Mouse (Mus musculus) lung, embryonic 14.5 days (tissue): ENCODE data around the gene Arhgef7. TPM values are rescaled to one million over a fixed set of nuclear protein-coding genes. Genes with fewer than 3 reads are reported as not detected.

ENCODE experiments used
- ATAC-seq: fragments of 200-750 bp; cut with Nextera tagmentation; 2 replicates; pipeline ENCODE4 v1.8.0; 2017; ENCODE audit warnings: mild to moderate bottlenecking, moderate TSS enrichment, moderate library complexity; ENCODE audit not compliant: insufficient read depth
- DNase-seq: peaks from one replicate; pipeline ENCODE4 v3.0.0-alpha.2; 2015
- H3K27ac ChIP-seq: fragments of 300-500 bp; sonication (generic); 2 replicates; pipeline ENCODE4 v1.5.1; 2014; ENCODE audit warnings: low read depth, mild to moderate bottlenecking, moderate library complexity
- H3K27me3 ChIP-seq: fragments of 300-500 bp; sonication (generic); 2 replicates; pipeline ENCODE4 v1.6.1; 2014; ENCODE audit warnings: low read length, control low read depth; ENCODE audit not compliant: insufficient read depth
- H3K36me3 ChIP-seq: fragments of 300-500 bp; sonication (generic); 2 replicates; pipeline ENCODE4 v1.6.1; 2014; ENCODE audit warnings: control low read depth; ENCODE audit not compliant: insufficient read depth
- H3K4me1 ChIP-seq: fragments of 300-500 bp; sonication (generic); 2 replicates; pipeline ENCODE4 v1.6.1; 2014; ENCODE audit warnings: antibody characterized with exemption, control low read depth; ENCODE audit not compliant: insufficient read depth
- H3K4me2 ChIP-seq: fragments of 300-500 bp; sonication (generic); 2 replicates; pipeline ENCODE4 v1.6.1; 2014; ENCODE audit warnings: mild to moderate bottlenecking
- H3K4me3 ChIP-seq: fragments of 300-500 bp; sonication (generic); 2 replicates; pipeline ENCODE4 v1.5.1; 2014; ENCODE audit warnings: low read depth, low read length
- H3K9ac ChIP-seq: fragments of 300-500 bp; sonication (generic); 2 replicates; pipeline ENCODE4 v1.6.1; 2014
- H3K9me3 ChIP-seq: fragments of 300-500 bp; sonication (generic); 2 replicates; pipeline ENCODE4 v1.6.1; 2016; ENCODE audit warnings: low read depth, low read length, control low read depth
- CTCF ChIP-seq: IDR thresholded peaks from 2 replicates; pipeline ENCODE4 v1.5.1; 2016; ENCODE audit warnings: antibody characterized with exemption, low read depth
- WGBS: fragments of 180-500 bp; shearing (Covaris S2); extraction: QIAGEN DNeasy Blood & Tissue Kit; methylation state at CpG from one replicate; pipeline ENCODE4 v1.1.7; 2014; 5-methylcytosine and 5-hydroxymethylcytosine counted together
- polyA plus RNA-seq: library from polyadenylated mRNA; unstranded; fragments of >200 nt; fragmentation: Nextera tagmentation; extraction: Ambion mirVana; gene quantifications from 2 replicates; pipeline ENCODE4 v1.2.1, GENCODE M21; 2014

Gene Arhgef7
- polyA plus RNA-seq, result 39.0 and 41.6 TPM in 2 replicates

DNA sequence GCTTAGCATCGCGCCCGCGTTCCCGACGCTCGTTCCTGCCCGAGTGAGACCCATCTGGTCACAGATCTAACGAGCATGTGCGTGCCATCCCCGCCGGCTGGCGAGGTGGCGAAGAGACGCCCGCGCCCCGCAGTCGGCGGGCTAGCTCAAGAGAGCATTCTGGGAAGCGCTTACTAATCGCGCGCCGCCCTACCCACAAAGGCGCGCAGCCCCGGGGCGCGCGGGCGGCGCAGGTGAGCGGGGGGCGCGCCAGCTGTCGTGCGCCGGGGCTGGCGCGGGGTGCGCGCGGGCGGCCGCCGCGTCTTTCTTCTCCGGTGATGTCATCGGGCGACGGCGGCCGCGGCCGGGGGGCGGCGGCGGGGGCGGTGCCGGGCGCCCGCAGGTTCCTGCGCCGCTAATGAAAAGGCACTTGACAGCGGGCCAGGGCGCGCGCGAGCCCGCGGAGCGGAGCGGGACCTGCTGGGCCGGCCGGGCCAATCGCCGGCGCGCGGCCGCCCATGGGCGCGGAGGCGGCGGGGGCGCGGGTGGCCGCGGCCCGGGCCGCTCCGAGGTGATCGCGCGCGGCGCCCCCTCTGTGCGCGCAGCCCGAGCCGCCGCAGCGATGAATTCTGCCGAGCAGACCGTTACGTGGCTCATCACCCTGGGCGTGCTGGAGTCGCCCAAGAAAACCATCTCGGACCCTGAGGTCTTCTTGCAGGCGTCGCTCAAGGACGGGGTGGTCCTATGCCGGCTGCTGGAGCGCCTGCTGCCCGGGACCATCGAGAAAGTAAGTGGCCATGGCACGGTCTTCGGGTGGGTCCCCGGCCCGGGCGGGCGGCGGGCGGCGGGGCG is at the start of gene Arhgef7:
Arhgef7 (plus strand) TSS at position 71 of the 831 bp plus-strand sequence.
- TF ChIP-seq CTCF, result no peak
- Histone ChIP-seq H3K4me2 (peak within 1 kb of the TSS; percentile 93), H3K36me3 (no peaks in the 10 kb centered on the region), H3K9ac (peak within 1 kb of the TSS; percentile 54), H3K27me3 (peaks cover 58% of the 10 kb centered on the region), H3K9me3 (no peaks in the 10 kb centered on the region), H3K4me3 (peak within 1 kb of the TSS; percentile 54), H3K27ac (peak within 1 kb of the TSS; percentile 63; the same call in 1 of the 2 replicates), H3K4me1 (no peaks in the 10 kb centered on the region)
- under 1% methylated on average over 116 of the region's 127 CpGs for WGBS
- ATAC-seq (peak; percentile 67), DNase-seq (peak; percentile 63)

DNA sequence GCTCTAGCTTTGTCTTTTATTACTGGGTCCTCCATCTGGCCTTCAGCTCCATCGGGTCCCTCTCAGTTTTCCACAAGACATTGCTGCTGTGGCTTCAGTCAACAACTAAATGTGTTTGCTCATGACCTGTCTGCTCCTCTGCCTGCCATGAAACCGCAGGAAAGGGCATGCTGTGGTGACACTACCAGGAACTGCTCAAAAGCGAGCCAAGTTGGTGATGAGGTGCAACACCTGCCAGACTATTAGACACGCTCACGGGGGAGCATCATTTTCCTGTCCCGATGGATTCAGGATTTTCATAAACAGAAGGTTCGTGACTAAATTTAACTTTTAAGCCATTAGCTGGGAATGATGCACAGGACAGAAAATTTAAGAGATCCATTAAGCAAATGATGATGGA is 43.0 kb upstream of the Arhgef7 start:
- 69% methylated on average over 7 of the region's 7 CpGs for WGBS
- no peak for ATAC-seq
- H3K36me3 ChIP-seq, result no peaks in the 10 kb centered on the region
- no peak for TF ChIP-seq CTCF
- no peak overlapping the region for H3K4me3 ChIP-seq
- H3K9me3 ChIP-seq, result no peaks in the 10 kb centered on the region
- H3K27me3 ChIP-seq, result no peaks in the 10 kb centered on the region
- no peak for DNase-seq
- no peak overlapping the region for H3K9ac ChIP-seq
- no peak overlapping the region for H3K27ac ChIP-seq
- no peaks in the 10 kb centered on the region for H3K4me1 ChIP-seq
- no peak overlapping the region for H3K4me2 ChIP-seq

GRCm38 (mm10) chr8:11687251-11687650 is 40.3 kb upstream of the Arhgef7 start:
- no peak overlapping the region for H3K4me2 ChIP-seq
- DNase-seq, result no peak
- 86% methylated on average over 5 of the region's 5 CpGs for WGBS

DNA sequence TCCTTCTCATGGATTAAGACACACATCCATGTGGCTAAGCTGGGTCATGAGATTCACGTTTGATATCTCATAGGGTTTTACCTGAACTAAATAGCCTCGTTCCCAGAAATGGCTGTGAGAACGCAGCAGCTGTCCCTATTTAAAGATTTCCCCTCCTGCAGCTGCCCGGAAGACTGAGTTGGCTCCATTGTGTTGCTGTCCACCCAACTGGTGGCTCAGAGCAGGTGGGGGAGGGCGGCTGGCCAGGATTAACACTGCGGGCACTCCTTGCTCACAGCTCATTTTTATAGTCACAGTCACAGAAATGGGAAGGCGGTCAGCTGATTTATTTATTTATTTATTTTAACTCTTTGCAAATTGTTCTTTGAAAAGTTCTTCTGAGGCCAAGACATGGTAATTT is 37.6 kb upstream of the Arhgef7 start:
- Histone ChIP-seq H3K4me2 (no peak overlapping the region), H3K4me3 (no peak overlapping the region), H3K36me3 (no peaks in the 10 kb centered on the region), H3K9ac (no peak overlapping the region), H3K9me3 (no peaks in the 10 kb centered on the region), H3K4me1 (no peaks in the 10 kb centered on the region), H3K27ac (no peak overlapping the region), H3K27me3 (no peaks in the 10 kb centered on the region)
- TF ChIP-seq CTCF, result no peak
- ATAC-seq, result no peak
- WGBS, result 56% methylated on average over 7 of the region's 7 CpGs
- no peak for DNase-seq

More at GRCm38 (mm10) chr8:11687251-11687650, 40.3 kb upstream of the Arhgef7 start:
- Histone ChIP-seq H3K27ac (no peak overlapping the region), H3K9ac (no peak overlapping the region), H3K36me3 (no peaks in the 10 kb centered on the region), H3K9me3 (no peaks in the 10 kb centered on the region), H3K4me3 (no peak overlapping the region), H3K4me1 (no peaks in the 10 kb centered on the region), H3K27me3 (no peaks in the 10 kb centered on the region)
- ATAC-seq, result no peak
- no peak for TF ChIP-seq CTCF

DNA sequence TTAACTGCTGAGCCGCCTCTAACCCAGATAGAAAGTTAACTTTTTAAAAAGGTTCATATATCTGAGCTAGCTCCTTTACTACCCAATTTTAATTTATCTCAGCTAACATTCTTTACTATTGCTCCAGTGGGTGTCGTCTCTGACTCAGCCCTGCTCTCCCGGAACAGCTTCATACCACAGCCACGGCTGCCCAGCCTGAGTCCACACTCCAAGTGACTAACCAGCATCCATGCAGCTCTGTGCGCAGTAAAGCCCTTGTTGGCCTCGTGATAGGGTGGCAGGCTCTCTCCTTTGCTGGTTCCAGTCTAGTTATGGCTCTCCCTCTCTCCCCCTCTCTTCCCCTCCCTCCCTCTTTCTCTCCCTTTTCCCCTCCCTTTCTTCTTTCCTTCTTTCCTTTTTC is 36.2 kb upstream of the Arhgef7 start:
- ATAC-seq, result no peak

GRCm38 (mm10) chr8:11691761-11692160 is 35.8 kb upstream of the Arhgef7 start:
- Histone ChIP-seq H3K4me1 (no peaks in the 10 kb centered on the region), H3K9ac (no peak overlapping the region), H3K27ac (no peak overlapping the region), H3K9me3 (no peaks in the 10 kb centered on the region), H3K4me2 (no peak overlapping the region), H3K27me3 (no peaks in the 10 kb centered on the region), H3K4me3 (no peak overlapping the region), H3K36me3 (no peaks in the 10 kb centered on the region)
- ATAC-seq (no peak), DNase-seq (no peak)
- TF ChIP-seq CTCF, result no peak
- WGBS, result 86% methylated on average over 6 of the region's 6 CpGs

More for the DNA sequence above, 36.2 kb upstream of the Arhgef7 start:
- no peaks in the 10 kb centered on the region for H3K36me3 ChIP-seq
- no peaks in the 10 kb centered on the region for H3K4me1 ChIP-seq
- no peak for TF ChIP-seq CTCF
- H3K27me3 ChIP-seq, result no peaks in the 10 kb centered on the region
- H3K27ac ChIP-seq, result no peak overlapping the region
- no peak overlapping the region for H3K4me3 ChIP-seq
- no peak overlapping the region for H3K9ac ChIP-seq
- no peak for DNase-seq
- WGBS, result 81% methylated on average over 6 of the region's 6 CpGs
- no peaks in the 10 kb centered on the region for H3K9me3 ChIP-seq
- H3K4me2 ChIP-seq, result no peak overlapping the region

DNA sequence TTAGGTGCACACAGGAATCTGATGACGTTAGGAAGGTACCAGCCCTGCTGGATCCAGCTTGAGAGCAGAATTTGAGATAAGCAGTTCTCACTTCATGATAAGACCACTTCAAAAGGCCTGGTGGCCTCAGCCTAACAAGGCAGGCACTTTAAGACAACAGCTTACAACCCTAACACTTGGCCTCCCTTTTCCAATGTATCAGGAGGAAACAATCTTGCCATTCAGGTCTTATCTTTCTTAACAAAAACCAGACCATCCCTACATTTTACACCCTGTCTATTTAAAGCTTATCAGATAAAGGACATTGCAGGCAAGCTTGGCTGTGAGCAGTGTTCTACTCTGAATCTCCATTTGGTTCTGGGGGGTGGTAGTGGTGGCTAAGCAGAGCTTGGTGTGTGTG is 35.1 kb upstream of the Arhgef7 start:
- H3K36me3 ChIP-seq, result no peaks in the 10 kb centered on the region
- DNase-seq, result no peak
- no peak for ATAC-seq
- no peak overlapping the region for H3K9ac ChIP-seq
- H3K4me2 ChIP-seq, result no peak overlapping the region
- no peak for TF ChIP-seq CTCF
- no peak overlapping the region for H3K27ac ChIP-seq
- no peaks in the 10 kb centered on the region for H3K4me1 ChIP-seq
- H3K27me3 ChIP-seq, result no peaks in the 10 kb centered on the region
- H3K4me3 ChIP-seq, result no peak overlapping the region
- no peaks in the 10 kb centered on the region for H3K9me3 ChIP-seq
- 9% methylated on average over 1 of the region's 1 CpGs for whole genome bisulfite sequencing
